Comparison of ENCODE assay signal across 16 mouse cellular contexts in genomic region chr10:81094931-81095678, GRCm38 (mm10). TPM values are rescaled to one million over a fixed set of nuclear protein-coding genes. Genes with fewer than 3 reads are reported as not detected.
DNase-seq lines count a peak whose midpoint lies in the region; ATAC-seq and TF ChIP-seq lines count a peak whose summit lies in the region.
"Had no signal": no experiment of that assay in that cellular context is flagged by ENCODE, and none has a peak within 500 bp of the region (broad histone marks: within the 10 kb centered on the region; RNA-seq: fewer than 3 reads in every experiment).

No protein-coding gene starts in this region.

- DNase-seq in MEL (ENCODE audit: low read depth, low spot score): peak; percentile 38
- no peak for DNase-seq in cerebellum, postnatal 4 days (ENCODE audit: low spot score in 2 of 2)
- no peak for DNase-seq in Muller cell, postnatal 12 days (ENCODE audit: inconsistent ontology term)
- DNase-seq in adrenal gland, adult 8-10 months: no peak
- DNase-seq: adrenal gland, postnatal 10 days; heart, adult 18-20 months; kidney, adult 2 months; kidney, postnatal 4 days; lung, postnatal 10 days; midbrain, embryonic 14.5 days had no signal

- no peak for TF ChIP-seq RAD21 in MEL (IDR thresholded peaks at IDR 0.05; ENCODE audit: low read depth, low read length)

- H3K9ac ChIP-seq in MEL (ENCODE audit: control insufficient read depth, low read depth, low read length, poor library complexity, severe bottlenecking): no peak overlapping the region
- no peak overlapping the region for H3K9ac ChIP-seq in intestine, postnatal 0 days (ENCODE audit: low read depth, low read length)
- H3K9ac ChIP-seq: limb, embryonic 13.5 days; neural tube, embryonic 12.5 days had no signal

- ATAC-seq in intestine, postnatal 0 days: peak; percentile 88
- peak; percentile 34; the same call in 1 of the 2 replicates for ATAC-seq in megakaryocyte-erythroid progenitor cell, adult 5-6 weeks (replicated peaks; ENCODE audit: low FRiP score, low TSS enrichment, poor library complexity, severe bottlenecking)
- ATAC-seq: forebrain, embryonic 14.5 days had no signal

- H3K36me3 ChIP-seq in E14TG2a.4 (ENCODE audit: insufficient read depth, low read length): no peaks in the 10 kb centered on the region
- H3K36me3 ChIP-seq in MEL (ENCODE audit: control insufficient read depth in 1 of 2, insufficient read depth in 2 of 2, low read length in 2 of 2): peaks cover 0 to 5% of the 10 kb centered on the region in 2 experiments; a peak in 1 of 4 replicates
- no peaks in the 10 kb centered on the region for H3K36me3 ChIP-seq in intestine, postnatal 0 days (ENCODE audit: control insufficient read depth, insufficient read depth)
- H3K36me3 ChIP-seq: limb, embryonic 13.5 days; neural tube, embryonic 12.5 days had no signal

- 38% methylated on average over 9 of the region's 9 CpGs for WGBS in intestine, postnatal 0 days

- no peak overlapping the region for H3K4me2 ChIP-seq in intestine, postnatal 0 days (replicated peaks; ENCODE audit: low read depth)
- H3K4me2 ChIP-seq: limb, embryonic 13.5 days; neural tube, embryonic 12.5 days had no signal

- H3K27me3 ChIP-seq in E14TG2a.4 (ENCODE audit: insufficient read depth, low read length): no peaks in the 10 kb centered on the region
- H3K27me3 ChIP-seq in MEL (ENCODE audit: control insufficient read depth in 1 of 2, insufficient read depth in 2 of 2, low read length in 2 of 2): no peaks in the 10 kb centered on the region
- no peaks in the 10 kb centered on the region for H3K27me3 ChIP-seq in intestine, postnatal 0 days (replicated peaks; ENCODE audit: control insufficient read depth, insufficient read depth, low read length)
- H3K27me3 ChIP-seq: neural tube, embryonic 12.5 days had no signal

- no peak overlapping the region for H3K27ac ChIP-seq in MEL (ENCODE audit: control insufficient read depth, low read depth, low read length)
- H3K27ac ChIP-seq in intestine, postnatal 0 days (ENCODE audit: low read depth, low read length): peak overlapping the region; percentile 89
- H3K27ac ChIP-seq: limb, embryonic 13.5 days; neural tube, embryonic 12.5 days had no signal

- H3K4me3 ChIP-seq in E14TG2a.4 (replicated peaks; ENCODE audit: low read length) (peak overlapping the region; percentile 48), MEL (ENCODE audit: control insufficient read depth in 1 of 2, insufficient read depth in 1 of 2, low read depth in 2 of 2, low read length in 2 of 2) (no peak overlapping the region)
- H3K4me3 ChIP-seq in intestine, postnatal 0 days (ENCODE audit: low read depth, low read length): no peak overlapping the region
- H3K4me3 ChIP-seq: limb, embryonic 13.5 days; neural tube, embryonic 12.5 days had no signal

- H3K9me3 ChIP-seq in E14TG2a.4 (ENCODE audit: low read length) (peaks cover 4% of the 10 kb centered on the region; the same call in 1 of the 2 replicates), MEL (replicated peaks; ENCODE audit: insufficient read depth, low read length) (no peaks in the 10 kb centered on the region)
- no peaks in the 10 kb centered on the region for H3K9me3 ChIP-seq in intestine, postnatal 0 days (ENCODE audit: control insufficient read depth)

- H3K79me2 ChIP-seq in MEL (ENCODE audit: control insufficient read depth, insufficient read depth, low read length, poor library complexity): no peaks in the 10 kb centered on the region

- TF ChIP-seq CTCF in E14TG2a.4 (conservative IDR thresholded peaks at IDR 0.05; ENCODE audit: low read length) (no peak), MEL (IDR thresholded peaks at IDR 0.05 in 2 of 3, conservative IDR thresholded peaks at IDR 0.05 in 1 of 3; ENCODE audit: control insufficient read depth in 1 of 3, insufficient read depth in 1 of 3, low read depth in 2 of 3, low read length in 3 of 3, poor library complexity in 1 of 3, severe bottlenecking in 1 of 3) (no peak)
- no peak for TF ChIP-seq CTCF in intestine, postnatal 0 days (IDR thresholded peaks at IDR 0.05; ENCODE audit: low read depth)

- H3K4me1 ChIP-seq in E14TG2a.4 (replicated peaks; ENCODE audit: low read depth, low read length) (peaks cover 69% of the 10 kb centered on the region), MEL (ENCODE audit: control insufficient read depth in 1 of 2, insufficient read depth in 2 of 2, low read length in 2 of 2) (peaks cover 0 to 15% of the 10 kb centered on the region in 2 experiments; a peak in 2 of 4 replicates)
- peaks cover 3% of the 10 kb centered on the region; the same call in 1 of the 2 replicates for H3K4me1 ChIP-seq in intestine, postnatal 0 days (replicated peaks; ENCODE audit: control insufficient read depth, insufficient read depth, low read length)
- H3K4me1 ChIP-seq: limb, embryonic 13.5 days; neural tube, embryonic 12.5 days had no signal

- TF ChIP-seq EP300 in MEL (IDR thresholded peaks at IDR 0.05; ENCODE audit: low read depth in 1 of 2, low read length in 2 of 2): 0 out of 4 replicates have a peak, but pooled peaks of 1 of the 2 experiments have one; percentile 13

- no peak for TF ChIP-seq POLR2A in MEL (IDR thresholded peaks at IDR 0.05; ENCODE audit: control insufficient read depth in 1 of 2, insufficient read depth in 1 of 2, low read depth in 1 of 2, low read length in 2 of 2, poor library complexity in 1 of 2)

TF ChIP-seq in MEL, 35 proteins besides CTCF, POLR2A, EP300 and RAD21:
- TF ChIP-seq ZNF384 (IDR thresholded peaks at IDR 0.05; ENCODE audit: low read depth, low read length): no peak
- TF ChIP-seq MEF2A (IDR thresholded peaks at IDR 0.05; ENCODE audit: extremely low read depth, insufficient replicate concordance, low read depth, low read length, poor library complexity, severe bottlenecking): no peak
- TF ChIP-seq USF1 (IDR thresholded peaks at IDR 0.05; ENCODE audit: low read depth, low read length): no peak
- no peak for TF ChIP-seq BHLHE40 (IDR thresholded peaks at IDR 0.05; ENCODE audit: borderline replicate concordance, low read depth, low read length)
- TF ChIP-seq TAL1 (IDR thresholded peaks at IDR 0.05; ENCODE audit: low read length): 0 out of 2 replicates have a peak, but pooled peaks have one; percentile 9
- no peak for TF ChIP-seq SIN3A (IDR thresholded peaks at IDR 0.05; ENCODE audit: low read length)

RNA-seq across cellular contexts. Expression of gene Creb3l3, which starts 3.6 kb away (rescaled TPM):
- total RNA-seq in MEL (2012; rRNA removed): not detected in 2 replicates
- under 1 TPM in 1 of 2 experiments, not detected in 1; 0.35 TPM for polyA plus RNA-seq in MEL (2012; ENCODE audit: insufficient read depth in 1 of 2, insufficient read length in 2 of 2, low read depth in 1 of 2, low replicate concordance in 2 of 2, missing spikeins in 1 of 2)
- polyA plus RNA-seq in intestine, postnatal 0 days (2015; fragmentation: Nextera tagmentation; extraction: Ambion mirVana): 385 and 396 TPM in 2 replicates
- total RNA-seq in megakaryocyte-erythroid progenitor cell, adult 5-6 weeks (2014; fragmentation: Nextera tagmentation): not detected in 2 replicates
- total RNA-seq in megakaryocyte-erythroid progenitor cell, adult 5-6 weeks (2017): not detected in 2 replicates
- total RNA-seq in adrenal gland, adult 8-10 months (2022): 1 to 10 TPM in 2 of 4 experiments, under 1 TPM in 2; 0.35 to 2.7 (median 1.3) TPM

RNA-seq across cellular contexts. Expression of gene Map2k2, which starts 10.6 kb away (rescaled TPM):
- total RNA-seq in MEL (2012; rRNA removed): 147 and 152 TPM in 2 replicates
- polyA plus RNA-seq in MEL (2012; ENCODE audit: insufficient read depth in 1 of 2, insufficient read length in 2 of 2, low read depth in 1 of 2, low replicate concordance in 2 of 2, missing spikeins in 1 of 2): 100 to 1,000 TPM in 1 of 2 experiments, not detected in 1; 212 TPM
- 258 and 259 TPM in 2 replicates for polyA plus RNA-seq in intestine, postnatal 0 days (2015; fragmentation: Nextera tagmentation; extraction: Ambion mirVana)
- total RNA-seq in megakaryocyte-erythroid progenitor cell, adult 5-6 weeks (2014; fragmentation: Nextera tagmentation): 111 and 122 TPM in 2 replicates
- total RNA-seq in megakaryocyte-erythroid progenitor cell, adult 5-6 weeks (2017): 38.7 and 50.2 TPM in 2 replicates
- total RNA-seq in adrenal gland, adult 8-10 months (2022): 100 to 1,000 TPM; 169 to 227 (median 204) TPM

RNA-seq across cellular contexts. Expression of gene Thop1, which starts 25.3 kb away (rescaled TPM):
- total RNA-seq in MEL (2012; rRNA removed): 121 and 126 TPM in 2 replicates
- polyA plus RNA-seq in MEL (2012; ENCODE audit: insufficient read depth in 1 of 2, insufficient read length in 2 of 2, low read depth in 1 of 2, low replicate concordance in 2 of 2, missing spikeins in 1 of 2): 100 to 1,000 TPM in 1 of 2 experiments, 10 to 100 TPM in 1; 75.7 to 113 TPM
- polyA plus RNA-seq in intestine, postnatal 0 days (2015; fragmentation: Nextera tagmentation; extraction: Ambion mirVana): 11.6 and 12.0 TPM in 2 replicates
- total RNA-seq in megakaryocyte-erythroid progenitor cell, adult 5-6 weeks (2014; fragmentation: Nextera tagmentation): 40.7 and 52.0 TPM in 2 replicates
- total RNA-seq in megakaryocyte-erythroid progenitor cell, adult 5-6 weeks (2017): 46.0 and 58.3 TPM in 2 replicates
- total RNA-seq in adrenal gland, adult 8-10 months (2022): 10 to 100 TPM; 43.6 to 59.2 (median 45.7) TPM

RNA-seq across cellular contexts. Expression of gene Sgta, which starts 35.1 kb away (rescaled TPM):
- 100 and 101 TPM in 2 replicates for total RNA-seq in MEL (2012; rRNA removed)
- 1,000 to 10,000 TPM in 1 of 2 experiments, 100 to 1,000 TPM in 1; 152 to 1,019 TPM for polyA plus RNA-seq in MEL (2012; ENCODE audit: insufficient read depth in 1 of 2, insufficient read length in 2 of 2, low read depth in 1 of 2, low replicate concordance in 2 of 2, missing spikeins in 1 of 2)
- polyA plus RNA-seq in intestine, postnatal 0 days (2015; fragmentation: Nextera tagmentation; extraction: Ambion mirVana): 119 and 124 TPM in 2 replicates
- 59.4 and 61.4 TPM in 2 replicates for total RNA-seq in megakaryocyte-erythroid progenitor cell, adult 5-6 weeks (2014; fragmentation: Nextera tagmentation)
- 34.2 and 41.6 TPM in 2 replicates for total RNA-seq in megakaryocyte-erythroid progenitor cell, adult 5-6 weeks (2017)
- 100 to 1,000 TPM; 185 to 247 (median 197) TPM for total RNA-seq in adrenal gland, adult 8-10 months (2022)

RNA-seq across cellular contexts. Expression of gene Zbtb7a, which starts 39.9 kb away (rescaled TPM):
- total RNA-seq in MEL (2012; rRNA removed): 23.8 and 25.3 TPM in 2 replicates
- 10 to 100 TPM; 40.6 to 45.4 TPM for polyA plus RNA-seq in MEL (2012; ENCODE audit: insufficient read depth in 1 of 2, insufficient read length in 2 of 2, low read depth in 1 of 2, low replicate concordance in 2 of 2, missing spikeins in 1 of 2)
- 54.1 and 67.6 TPM in 2 replicates for polyA plus RNA-seq in intestine, postnatal 0 days (2015; fragmentation: Nextera tagmentation; extraction: Ambion mirVana)
- 33.4 and 34.4 TPM in 2 replicates for total RNA-seq in megakaryocyte-erythroid progenitor cell, adult 5-6 weeks (2014; fragmentation: Nextera tagmentation)
- 8.5 and 15.9 TPM in 2 replicates for total RNA-seq in megakaryocyte-erythroid progenitor cell, adult 5-6 weeks (2017)
- 10 to 100 TPM; 86.5 to 94.0 (median 92.3) TPM for total RNA-seq in adrenal gland, adult 8-10 months (2022)
